Mouse (Mus musculus): ENCODE measurements around the gene Plekho1.

GRCm38 (mm10) chr3:96015681-96016080, 19.9 kb upstream of the Plekho1 start:
- TF ChIP-seq CTCF (IDR thresholded peaks at IDR 0.05; ENCODE audit: low read depth) (no peak), EP300 (IDR thresholded peaks at IDR 0.05; ENCODE audit: low read depth) (no peak)

All from liver, embryonic 14.5 days (tissue).